Mouse (Mus musculus) brain, adult 10 weeks (tissue): ENCODE results near the gene Cbarp. TPM values are rescaled to one million over a fixed set of nuclear protein-coding genes. Genes with fewer than 3 reads are reported as not detected.

ENCODE experiments used
- polyA plus RNA-seq: library from polyadenylated mRNA; stranded (reverse); fragments of 350-450 nt; fragmentation: Illumina TruSeq; extraction: RNeasy Lipid Tissue Mini Kit (QIAGEN cat#74804); gene quantifications from one replicate; pipeline ENCODE4 v1.2.3, GENCODE M21; 2015; ENCODE audit warnings: low read depth, low replicate concordance

Cbarp gene
- polyA plus RNA-seq: 231 TPM

GRCm38 (mm10) chr10:80140666-80141035, at the start of gene Cbarp:
TSS of gene Cbarp (minus strand) at chr10:80140835.

GRCm38 (mm10) chr10:80179068-80180051, 38.7 kb upstream of the Cbarp start, which contains the start of gene Efna2:
TSS of gene Efna2 (plus strand) at chr10:80179482.

GRCm38 (mm10) chr10:80172527-80173292, 32.1 kb upstream of the Cbarp start, which contains the start of gene 1600002K03Rik:
TSS of gene 1600002K03Rik (plus strand) at chr10:80172944.

GRCm38 (mm10) chr10:80165392-80166128, 24.9 kb upstream of the Cbarp start, which contains the start of gene Cirbp:
TSS of gene Cirbp (plus strand) at chr10:80165985.

DNA sequence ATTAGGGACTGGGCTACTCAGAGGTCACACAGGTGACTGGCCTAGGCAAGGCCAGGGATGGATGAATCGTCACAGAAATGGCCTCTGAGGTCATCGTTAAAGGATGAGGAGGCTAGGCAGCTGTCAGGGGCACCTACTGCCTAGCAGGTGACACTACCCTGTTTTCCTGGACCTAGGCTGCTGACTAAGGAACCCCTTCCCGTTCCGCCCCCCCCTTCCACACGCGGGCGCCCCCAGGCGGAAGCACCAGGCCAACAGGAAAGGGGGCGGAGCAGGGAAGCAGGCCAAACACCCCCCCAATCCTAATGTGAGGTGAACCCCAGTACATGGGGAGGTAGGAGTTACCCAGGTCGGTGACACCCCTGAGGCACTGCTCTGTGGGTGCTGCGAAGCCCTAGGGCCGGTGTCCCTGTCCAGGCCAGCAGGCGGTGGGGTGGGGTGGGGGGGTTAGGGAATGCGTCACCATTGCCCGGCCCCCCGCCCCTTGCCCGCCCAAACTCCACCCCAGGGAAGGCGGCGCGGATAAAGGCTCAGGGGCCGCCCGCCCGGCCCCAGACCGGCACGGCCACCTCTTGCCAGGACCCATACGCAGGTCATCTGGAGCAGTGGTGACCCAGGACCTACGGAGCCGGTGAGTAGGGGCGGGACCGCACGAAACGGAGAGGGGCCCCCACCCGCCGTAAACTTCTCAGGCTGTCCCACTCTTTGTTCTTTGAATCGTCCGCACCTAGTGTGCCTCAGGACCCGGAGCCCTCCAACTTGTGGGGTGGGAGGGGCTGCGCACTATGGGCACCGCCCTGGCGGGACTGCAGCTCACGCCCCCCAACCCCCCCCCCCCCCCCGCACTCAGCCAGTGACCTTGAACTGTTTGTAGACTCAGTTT, 7.3 kb upstream of the Cbarp start, which contains the start of gene Midn:
Gene Midn, plus strand, starts transcription at position 554 of the 883 bp plus-strand sequence.

DNA sequence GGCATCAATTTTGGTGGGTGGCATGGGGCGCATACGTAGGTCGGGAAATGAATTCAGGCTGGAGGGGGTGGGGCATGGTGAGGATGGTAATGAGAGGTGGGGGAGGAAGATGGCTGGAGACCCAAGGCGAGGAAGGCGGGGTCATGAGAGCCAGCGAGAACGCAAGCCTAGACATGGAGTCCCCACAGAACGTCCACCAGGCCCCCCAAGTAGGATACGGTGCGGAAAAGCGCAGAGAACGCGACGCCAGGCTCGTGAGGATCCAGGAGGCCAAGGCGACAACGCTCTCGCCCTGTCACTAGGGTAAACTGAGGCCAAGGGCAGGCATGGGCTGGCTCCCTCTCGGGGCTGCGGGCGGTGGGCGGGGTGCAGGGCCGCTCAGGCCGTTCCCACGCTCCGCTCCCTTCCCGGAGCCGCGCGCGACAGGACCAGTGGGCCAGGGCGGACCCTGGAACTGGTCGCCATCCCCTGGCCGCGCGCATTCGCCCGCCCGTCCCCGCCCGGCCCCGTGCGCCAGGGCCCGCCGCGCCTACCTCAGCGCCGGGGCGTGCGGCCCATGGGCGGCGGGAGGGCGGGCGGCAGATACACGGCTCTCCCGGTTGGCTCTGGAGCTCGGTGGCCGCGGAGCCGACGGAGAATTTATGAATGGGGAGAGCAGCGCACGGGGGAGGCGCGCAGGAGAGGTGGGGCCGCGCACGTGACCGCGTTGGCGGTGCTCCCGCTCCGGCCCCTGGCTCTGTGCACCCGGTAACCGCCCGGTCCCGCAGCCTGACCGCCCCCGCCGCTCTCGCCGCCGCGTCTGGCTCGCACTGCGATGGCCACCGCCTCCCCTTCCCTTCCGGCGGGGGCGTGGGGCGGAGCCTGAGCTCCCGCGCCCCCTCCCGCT, 1.8 kb downstream of the Cbarp start, which contains the start of gene Atp5d:
Gene Atp5d, plus strand, starts transcription at position 80 of the 886 bp plus-strand sequence.

GRCm38 (mm10) chr10:80115290-80115943, 25.2 kb downstream of the Cbarp start, which contains the start of gene Stk11:
TSS of gene Stk11 (plus strand) at chr10:80115803.

GRCm38 (mm10) chr10:80105460-80105859, 35.2 kb downstream of the Cbarp start, which contains the start of gene Sbno2:
TSS of gene Sbno2 (minus strand) at chr10:80105571.

Other genes starting within 250 kb of the Cbarp start
- not detected for gene Cfd, start 250.0 kb downstream of the Cbarp start, polyA plus RNA-seq
- gene Med16, start 231.9 kb downstream of the Cbarp start, polyA plus RNA-seq: 32.0 TPM
- gene Gm26602, start 230.0 kb downstream of the Cbarp start, polyA plus RNA-seq: not detected
- gene Kiss1r, start 223.9 kb downstream of the Cbarp start, polyA plus RNA-seq: 4.0 TPM
- 241 TPM for gene R3hdm4, start 219.6 kb downstream of the Cbarp start, polyA plus RNA-seq
- gene Arid3a, start 213.8 kb downstream of the Cbarp start, polyA plus RNA-seq: 2.3 TPM
- gene Wdr18, start 180.7 kb downstream of the Cbarp start, polyA plus RNA-seq: 34.3 TPM
- not detected for gene Grin3b, start 170.1 kb downstream of the Cbarp start, polyA plus RNA-seq
- gene Tmem259, start 156.5 kb downstream of the Cbarp start, polyA plus RNA-seq: 89.3 TPM
- 6.4 TPM for gene Cnn2, start 152.3 kb downstream of the Cbarp start, polyA plus RNA-seq
- gene Abca7, start 144.3 kb downstream of the Cbarp start, polyA plus RNA-seq: 8.2 TPM
- gene Arhgap45, start 124.2 kb downstream of the Cbarp start, polyA plus RNA-seq: 3.5 TPM
- gene Polr2e, start 101.0 kb downstream of the Cbarp start, polyA plus RNA-seq: 134 TPM
- 889 TPM for gene Gpx4, start 93.7 kb downstream of the Cbarp start, polyA plus RNA-seq
- gene Sbno2, start 35.3 kb downstream of the Cbarp start, polyA plus RNA-seq: 11.7 TPM
- gene Stk11, start 25.0 kb downstream of the Cbarp start, polyA plus RNA-seq: 71.6 TPM
- gene Atp5d, start 2.2 kb downstream of the Cbarp start, polyA plus RNA-seq: 443 TPM
- gene Midn, start 7.4 kb upstream of the Cbarp start, polyA plus RNA-seq: 29.1 TPM
- 124 TPM for gene Cirbp, start 25.1 kb upstream of the Cbarp start, polyA plus RNA-seq
- gene 1600002K03Rik, start 32.1 kb upstream of the Cbarp start, polyA plus RNA-seq: 10.3 TPM
- 4.6 TPM for gene Efna2, start 38.6 kb upstream of the Cbarp start, polyA plus RNA-seq
- 25.9 TPM for gene Mum1, start 85.6 kb upstream of the Cbarp start, polyA plus RNA-seq
- gene Ndufs7, start 108.3 kb upstream of the Cbarp start, polyA plus RNA-seq: 264 TPM
- gene Gamt, start 120.2 kb upstream of the Cbarp start, polyA plus RNA-seq: 26.5 TPM
- gene Dazap1, start 120.7 kb upstream of the Cbarp start, polyA plus RNA-seq: 59.3 TPM
- gene Rps15, start 151.6 kb upstream of the Cbarp start, polyA plus RNA-seq: 2,153 TPM
- 48.2 TPM for gene Apc2, start 155.1 kb upstream of the Cbarp start, polyA plus RNA-seq
- 50.9 TPM for gene 2310011J03Rik, start 179.7 kb upstream of the Cbarp start, polyA plus RNA-seq
- 5.7 TPM for gene Pcsk4, start 188.7 kb upstream of the Cbarp start, polyA plus RNA-seq
- 6.6 TPM for gene Reep6, start 189.1 kb upstream of the Cbarp start, polyA plus RNA-seq
- 3.8 TPM for gene Adamtsl5, start 207.6 kb upstream of the Cbarp start, polyA plus RNA-seq
- gene Plk5, start 215.6 kb upstream of the Cbarp start, polyA plus RNA-seq: 18.6 TPM
- 8.2 TPM for gene Mex3d, start 246.8 kb upstream of the Cbarp start, polyA plus RNA-seq